Mouse (Mus musculus) activated CD4-positive, CD25-positive, alpha-beta regulatory T cell, adult 4 months (primary cell): ENCODE measurements around the gene Selenom. TPM values are rescaled to one million over a fixed set of nuclear protein-coding genes. Genes with fewer than 3 reads are reported as not detected.

Experiments
- ATAC-seq: one replicate; pipeline ENCODE4 v1.8.0; 2017
- polyA plus RNA-seq, 2 experiments: library from polyadenylated mRNA; unstranded; fragments of 100-300 nt; shearing (Covaris generic); gene quantifications; one replicate each; pipeline ENCODE4 v1.2.1; 2017

Selenom gene
- polyA plus RNA-seq, 2 experiments from 2014 or later: 5.2 to 8.0 TPM

DNA sequence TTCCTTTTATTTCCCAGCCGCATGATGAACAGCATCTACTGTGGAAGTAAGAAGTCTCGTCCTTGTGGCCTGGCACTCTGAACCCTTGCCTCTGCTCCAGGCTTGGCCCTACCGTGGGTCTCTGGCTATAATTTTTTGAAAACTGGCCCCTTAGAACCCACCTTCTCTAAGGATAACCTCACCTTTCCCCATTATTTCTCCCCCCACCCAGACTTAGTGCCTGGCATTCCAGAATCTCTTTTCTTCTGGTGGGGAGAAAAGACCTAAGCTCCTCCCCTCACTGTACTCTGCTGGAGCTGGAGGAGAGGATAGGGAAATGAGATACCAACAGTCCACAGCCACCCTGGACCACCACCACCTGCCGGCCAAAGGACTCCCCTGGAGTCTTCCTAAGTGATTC is 732 bp downstream of the Selenom start:
- ATAC-seq: no peak

- no peak for ATAC-seq
Observed at GRCm38 (mm10) chr11:3515637-3516036, 1.2 kb downstream of the Selenom start.

DNA sequence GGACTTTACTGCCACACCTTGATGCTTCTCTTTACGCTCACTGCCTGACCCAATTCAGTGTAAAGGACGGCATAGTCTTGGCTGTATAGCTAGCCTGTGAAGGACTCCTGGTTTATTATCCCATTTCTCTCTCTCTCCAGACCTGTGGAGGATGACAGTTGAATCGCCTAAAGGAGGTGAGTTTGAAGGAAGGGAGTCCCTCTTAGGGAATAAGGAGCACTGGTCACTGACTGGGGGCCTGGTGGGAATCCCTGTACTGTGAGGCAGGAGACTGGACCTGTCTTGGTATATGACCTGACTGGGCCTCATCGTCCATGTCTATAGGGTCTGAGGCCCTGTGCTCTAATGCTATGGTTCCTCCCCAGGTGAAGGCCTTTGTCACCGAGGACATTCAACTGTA is 1.6 kb downstream of the Selenom start:
- no peak for ATAC-seq

- ATAC-seq: no peak
Observed at GRCm38 (mm10) chr11:3516859-3517845, 2.7 kb downstream of the Selenom start.

DNA sequence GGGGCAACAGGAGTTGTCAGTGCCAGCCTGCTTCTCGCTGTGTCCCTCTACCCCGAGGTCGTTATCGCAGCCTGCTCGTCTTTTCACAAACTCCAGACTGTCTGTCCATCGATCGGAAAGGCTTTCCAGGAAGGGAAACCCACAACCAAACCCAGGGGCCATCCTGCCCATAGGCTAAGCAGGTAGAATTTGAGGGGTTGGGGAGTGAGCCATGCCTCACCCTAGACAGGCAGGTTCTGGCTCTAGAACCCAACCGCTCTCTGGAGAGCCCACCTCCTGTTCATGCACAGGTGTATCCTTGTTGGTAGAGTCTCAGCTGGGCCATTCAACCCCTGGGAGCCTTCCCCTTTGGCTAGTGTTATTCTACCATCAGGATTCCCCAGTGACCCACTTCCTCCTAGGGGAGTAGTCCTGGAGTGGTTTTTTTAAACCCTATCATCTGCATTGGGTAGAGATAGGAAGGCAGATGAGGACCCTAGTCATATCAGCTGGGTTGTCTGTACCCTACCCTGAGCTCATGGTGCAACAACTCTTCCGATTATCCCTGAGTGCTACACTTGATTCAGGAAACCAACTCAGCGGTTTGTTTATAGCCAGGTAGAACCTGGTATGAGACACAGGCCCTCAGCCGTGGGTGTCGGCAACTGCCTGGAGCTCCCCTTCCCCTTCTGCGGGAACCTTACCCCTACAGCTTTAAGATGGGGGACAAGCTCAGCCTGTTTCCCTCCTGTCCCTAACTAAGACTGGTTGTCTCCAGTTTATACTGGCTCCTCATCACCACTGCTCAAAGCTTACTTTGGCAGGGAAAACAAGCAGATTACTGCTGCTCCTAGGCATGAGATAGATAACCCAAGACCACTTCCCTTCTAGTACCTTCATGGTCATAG is 3.6 kb downstream of the Selenom start:
- no peak for ATAC-seq

- ATAC-seq: no peak
Observed at GRCm38 (mm10) chr11:3519051-3519726, 4.7 kb downstream of the Selenom start.

- no peak for ATAC-seq
Observed at GRCm38 (mm10) chr11:3519756-3520398, 5.4 kb downstream of the Selenom start.

DNA sequence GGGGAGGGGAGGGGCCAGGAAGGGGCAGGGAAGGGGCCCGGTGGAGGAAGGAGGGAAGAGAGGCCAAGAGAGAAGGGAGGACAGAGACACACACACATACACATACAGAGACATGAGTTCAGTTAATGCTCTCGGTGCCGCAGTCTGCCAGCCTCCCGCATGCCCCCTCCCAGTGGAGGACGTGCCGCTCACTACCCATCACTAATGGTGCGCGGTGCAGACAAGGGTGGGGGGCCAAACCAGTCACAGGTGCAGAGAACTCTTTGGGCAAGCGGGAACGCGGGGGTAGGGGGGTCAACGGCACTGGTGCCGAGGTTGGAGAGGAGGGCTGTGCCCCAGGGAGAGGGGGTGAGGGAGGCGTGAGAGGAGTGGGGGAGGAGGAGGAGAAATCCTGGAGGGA is 6.4 kb downstream of the Selenom start:
- no peak for ATAC-seq

GRCm38 (mm10) chr11:3521339-3522224 is 7.1 kb downstream of the Selenom start:
- no peak for ATAC-seq

DNA sequence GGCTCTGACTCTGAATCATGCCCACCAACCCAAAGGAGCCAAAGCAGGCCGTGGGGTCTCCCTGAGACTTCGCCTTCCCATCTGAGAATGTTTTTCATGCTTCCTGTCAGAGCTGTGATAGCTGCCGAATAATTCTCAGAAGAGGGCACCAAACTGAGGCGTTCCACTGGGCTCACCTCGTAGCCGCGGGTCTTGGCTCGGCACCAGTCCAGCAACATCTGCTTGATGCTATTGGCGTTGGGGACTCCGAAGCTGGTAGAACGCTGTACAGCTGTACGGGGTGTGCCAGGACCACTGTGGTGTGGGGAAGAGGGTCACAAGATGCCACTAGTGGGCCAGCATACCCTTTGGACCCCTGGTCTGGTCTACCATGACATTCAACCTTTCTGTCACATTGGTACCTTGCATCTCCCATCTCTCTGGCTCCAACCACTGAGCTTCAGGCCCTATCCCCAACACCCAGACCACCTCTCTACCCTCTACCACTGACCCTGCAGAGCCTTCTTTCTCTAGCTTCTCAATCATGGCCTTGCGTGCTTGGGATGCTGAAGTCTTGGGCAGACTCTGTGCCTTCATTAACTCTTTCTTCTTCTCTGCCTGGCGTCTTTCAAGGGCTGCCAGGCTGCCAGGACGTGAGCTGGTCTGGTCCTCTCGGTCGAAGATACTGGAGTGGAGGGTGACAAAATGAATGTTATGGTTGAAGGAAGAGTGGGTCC is 8.0 kb downstream of the Selenom start:
- no peak for ATAC-seq

- no peak for ATAC-seq
Observed at GRCm38 (mm10) chr11:3523840-3524582, 9.5 kb downstream of the Selenom start.

DNA sequence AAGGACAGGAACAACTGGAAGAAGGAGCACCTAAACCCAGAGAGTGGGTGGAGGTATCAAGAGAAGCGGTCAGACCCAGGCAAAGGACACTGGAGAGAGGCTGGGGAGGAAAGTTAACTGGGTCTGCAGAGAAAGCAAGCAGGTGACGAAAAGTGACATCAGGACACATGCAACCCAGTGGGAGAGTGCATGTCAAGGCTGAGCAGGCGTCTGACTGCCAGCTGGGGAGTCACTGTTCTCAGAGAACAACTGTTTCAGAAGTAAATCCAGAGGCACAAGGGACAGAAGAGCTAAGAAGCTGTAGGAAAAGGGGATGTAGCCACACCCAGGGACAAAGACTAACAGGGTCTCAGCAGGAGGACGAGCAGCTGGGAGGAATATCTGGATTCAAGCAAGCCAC is 11.1 kb downstream of the Selenom start:
- no peak for ATAC-seq

DNA sequence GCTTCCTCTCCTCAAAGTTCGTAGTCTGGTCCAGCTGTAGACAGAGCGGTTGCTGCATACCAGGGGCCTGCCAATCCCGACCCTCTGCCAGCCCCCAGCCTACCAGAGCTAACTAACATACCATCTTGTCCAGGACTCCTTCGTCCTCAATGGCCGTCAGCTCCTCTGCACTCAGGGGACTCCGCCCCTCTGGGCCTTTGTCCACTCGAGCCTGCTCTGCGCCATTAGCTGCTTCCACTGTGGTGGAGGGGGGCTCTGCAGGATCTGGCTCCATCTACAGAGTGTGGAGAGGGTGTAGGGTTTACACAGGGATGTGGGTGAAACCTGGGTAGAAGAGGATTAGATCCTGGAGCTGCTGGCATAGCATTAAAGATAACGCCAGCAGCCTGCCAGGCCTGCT is 11.7 kb downstream of the Selenom start:
- ATAC-seq: no peak

GRCm38 (mm10) chr11:3526979-3527738 is 12.7 kb downstream of the Selenom start:
- ATAC-seq: no peak

DNA sequence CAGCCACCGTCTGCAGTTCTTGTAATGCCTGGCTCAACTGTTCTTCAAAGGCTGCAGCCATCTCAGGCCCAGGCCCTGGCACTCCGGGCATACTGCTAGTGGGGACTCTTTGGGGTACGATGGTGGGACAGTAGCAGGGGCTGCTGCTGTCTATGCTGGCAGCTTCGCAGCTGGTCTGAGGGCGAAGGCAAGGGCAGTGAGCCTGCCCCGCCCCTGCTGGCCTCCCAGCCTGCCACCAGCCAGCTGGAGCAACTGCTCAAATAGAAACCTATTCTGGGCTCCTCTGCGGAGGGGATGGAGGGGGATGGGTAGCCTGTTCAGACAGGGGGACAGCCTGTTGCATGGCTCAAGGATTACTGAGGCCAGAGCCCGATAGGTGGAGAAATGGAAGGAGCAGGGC is 13.3 kb downstream of the Selenom start:
- no peak for ATAC-seq

DNA sequence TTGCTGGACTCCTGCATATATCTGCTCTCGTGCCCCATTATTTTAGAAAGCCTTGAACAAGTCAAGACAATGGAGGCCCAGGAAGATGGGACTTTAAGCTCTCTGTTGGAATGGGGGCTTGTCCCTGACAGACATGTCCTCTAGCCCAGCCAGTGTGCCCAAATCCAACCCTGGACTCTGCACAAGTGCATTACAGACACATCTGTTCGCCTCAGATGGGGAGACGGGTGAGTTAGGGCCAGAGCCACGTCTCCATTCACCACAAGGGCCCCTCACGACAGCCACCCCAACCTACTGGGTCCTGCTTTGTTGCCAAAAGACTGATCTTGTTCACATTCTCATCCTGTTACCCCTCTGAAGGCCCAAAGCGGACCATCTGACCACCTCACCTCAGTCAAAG is 13.7 kb downstream of the Selenom start:
- no peak for ATAC-seq

- no peak for ATAC-seq
Observed at GRCm38 (mm10) chr11:3529476-3530252, 15.2 kb downstream of the Selenom start.

- no peak for ATAC-seq
Observed at GRCm38 (mm10) chr11:3530731-3531130, 16.2 kb downstream of the Selenom start.
